Mouse (Mus musculus): ENCODE measurements around the gene Bdkrb2. TPM values are rescaled to one million over a fixed set of nuclear protein-coding genes. Genes with fewer than 3 reads are reported as not detected.

Gene Bdkrb2
- polyA plus RNA-seq, 1 experiment, result 8.3 TPM

DNA sequence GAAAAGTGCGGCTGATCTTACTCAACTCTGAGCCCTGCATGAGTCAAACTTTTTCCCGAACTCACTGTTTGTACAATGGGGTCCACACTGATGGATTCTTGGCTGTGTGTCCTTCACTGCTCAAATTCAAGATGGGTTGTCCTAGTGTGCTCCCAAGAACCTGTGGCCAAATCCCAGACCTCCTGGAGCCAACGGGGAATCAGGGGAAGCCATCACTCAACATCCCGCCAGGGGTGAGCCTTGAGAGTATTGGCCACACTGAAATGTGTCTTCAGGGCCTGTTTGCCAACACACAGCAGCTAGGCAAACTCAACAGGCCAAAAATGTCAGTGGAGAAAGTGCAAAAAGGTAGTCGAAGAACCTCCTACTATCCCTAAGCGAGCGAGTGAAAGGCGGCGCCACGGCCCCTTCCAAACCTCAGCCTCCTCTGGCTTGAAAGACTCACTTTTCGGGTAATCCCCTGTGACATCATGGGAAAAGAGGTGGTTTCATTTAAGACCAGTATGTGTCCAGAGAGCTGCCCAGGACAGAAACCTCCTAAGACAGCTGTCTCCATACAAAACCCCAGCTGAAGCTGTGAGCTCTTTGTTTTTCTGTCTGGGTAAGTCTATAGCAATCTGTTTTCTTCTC is 39.7 kb downstream of the Bdkrb2 start, which contains the start of gene Bdkrb1:
Bdkrb1 (plus strand) TSS at position 505 of the 630 bp plus-strand sequence.
- H3K4me1 ChIP-seq (ENCODE audit: control insufficient read depth, insufficient read depth, insufficient read length, low read length), result no peaks in the 10 kb centered on the region
- H3K36me3 ChIP-seq (ENCODE audit: control insufficient read depth, insufficient read depth, low read length), result no peaks in the 10 kb centered on the region
- no peak within 1 kb of the TSS for H3K4me3 ChIP-seq (ENCODE audit: low read depth, low read length)
- TF ChIP-seq CTCF (IDR thresholded peaks at IDR 0.05; ENCODE audit: extremely low read depth, insufficient read length, insufficient replicate concordance, low read depth, low read length), result no peak
- TF ChIP-seq POLR2A (IDR thresholded peaks at IDR 0.05; ENCODE audit: low read depth, low read length), result no peak
- no peak within 1 kb of the TSS for H3K27ac ChIP-seq (ENCODE audit: insufficient read depth, low read depth, low read length)
- 89% methylated on average over 11 of the region's 11 CpGs for WGBS
- H3K27me3 ChIP-seq (ENCODE audit: control insufficient read depth, insufficient read depth, low read length), result no peaks in the 10 kb centered on the region

DNA sequence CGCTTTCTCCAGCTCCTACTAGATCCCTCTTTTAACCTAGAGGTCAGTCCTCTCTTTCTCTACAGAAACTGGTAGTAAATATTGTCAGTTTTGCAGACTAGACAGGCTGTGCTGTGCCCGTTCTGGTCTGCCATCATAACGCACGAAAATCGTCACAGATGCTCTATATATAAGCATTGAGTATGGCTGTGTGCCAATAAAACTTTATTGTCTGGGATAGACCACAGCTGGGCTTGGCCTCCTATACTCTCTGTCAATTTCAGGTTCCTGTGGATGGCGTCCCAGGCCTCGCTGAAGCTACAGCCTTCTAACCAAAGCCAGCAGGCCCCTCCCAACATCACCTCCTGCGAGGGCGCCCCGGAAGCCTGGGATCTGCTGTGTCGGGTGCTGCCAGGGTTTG is 40.9 kb downstream of the Bdkrb2 start:
- Histone ChIP-seq H3K27me3 (ENCODE audit: control insufficient read depth, insufficient read depth, low read length) (no peaks in the 10 kb centered on the region), H3K4me1 (ENCODE audit: control insufficient read depth, insufficient read depth, insufficient read length, low read length) (no peaks in the 10 kb centered on the region), H3K36me3 (ENCODE audit: control insufficient read depth, insufficient read depth, low read length) (no peaks in the 10 kb centered on the region), H3K4me3 (ENCODE audit: low read depth, low read length) (no peak overlapping the region), H3K27ac (ENCODE audit: insufficient read depth, low read depth, low read length) (no peak overlapping the region)
- 82% methylated on average over 11 of the region's 11 CpGs for WGBS
- TF ChIP-seq POLR2A (IDR thresholded peaks at IDR 0.05; ENCODE audit: low read depth, low read length), result no peak
- TF ChIP-seq CTCF (IDR thresholded peaks at IDR 0.05; ENCODE audit: extremely low read depth, insufficient read length, insufficient replicate concordance, low read depth, low read length), result no peak

DNA sequence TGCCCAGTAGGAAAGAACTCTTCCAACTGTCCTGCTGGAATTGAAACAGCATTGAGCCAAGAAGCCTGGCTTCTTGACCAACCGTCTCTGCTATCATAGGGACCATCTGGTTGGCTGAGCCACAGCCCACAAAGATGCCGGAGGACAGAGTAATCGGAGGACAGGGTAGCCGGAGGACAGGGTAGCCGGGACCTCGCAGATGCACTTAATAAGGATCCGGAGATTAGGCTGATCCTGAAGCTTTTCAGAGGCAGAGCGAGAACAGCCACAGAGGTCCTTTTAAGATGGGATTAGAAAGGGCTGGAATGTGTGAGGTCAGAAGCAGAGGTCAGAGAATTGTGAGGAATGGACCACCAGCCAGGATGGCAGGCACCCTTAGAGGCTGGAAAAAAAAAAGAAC is 42.2 kb downstream of the Bdkrb2 start:
- no peaks in the 10 kb centered on the region for H3K27me3 ChIP-seq (ENCODE audit: control insufficient read depth, insufficient read depth, low read length)
- H3K36me3 ChIP-seq (ENCODE audit: control insufficient read depth, insufficient read depth, low read length), result no peaks in the 10 kb centered on the region
- no peaks in the 10 kb centered on the region for H3K4me1 ChIP-seq (ENCODE audit: control insufficient read depth, insufficient read depth, insufficient read length, low read length)
- WGBS, result 69% methylated on average over 8 of the region's 8 CpGs
- no peak overlapping the region for H3K4me3 ChIP-seq (ENCODE audit: low read depth, low read length)
- TF ChIP-seq POLR2A (IDR thresholded peaks at IDR 0.05; ENCODE audit: low read depth, low read length), result no peak
- no peak for TF ChIP-seq CTCF (IDR thresholded peaks at IDR 0.05; ENCODE audit: extremely low read depth, insufficient read length, insufficient replicate concordance, low read depth, low read length)
- H3K27ac ChIP-seq (ENCODE audit: insufficient read depth, low read depth, low read length), result no peak overlapping the region

DNA sequence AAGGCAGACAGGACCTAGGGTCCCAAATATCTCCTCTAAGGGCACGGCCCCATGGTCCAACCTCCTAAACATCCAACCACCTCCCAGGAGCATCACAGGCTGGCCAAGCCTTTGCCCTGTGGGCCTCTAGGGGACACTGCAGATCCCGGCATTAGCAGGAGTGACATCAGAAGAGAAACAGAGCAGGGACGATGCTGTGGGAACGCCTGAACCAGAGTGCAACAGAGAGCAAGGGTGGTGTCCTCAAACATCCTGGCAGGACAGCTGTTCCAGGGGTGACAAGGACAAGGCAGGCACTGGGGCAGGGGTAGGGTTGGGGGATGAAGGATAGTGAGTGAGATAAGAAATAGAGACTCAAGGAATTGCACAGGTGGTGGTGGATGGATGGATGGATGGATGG is 43.9 kb downstream of the Bdkrb2 start:
- Histone ChIP-seq H3K36me3 (ENCODE audit: control insufficient read depth, insufficient read depth, low read length) (no peaks in the 10 kb centered on the region), H3K27me3 (ENCODE audit: control insufficient read depth, insufficient read depth, low read length) (no peaks in the 10 kb centered on the region), H3K4me3 (ENCODE audit: low read depth, low read length) (no peak overlapping the region), H3K4me1 (ENCODE audit: control insufficient read depth, insufficient read depth, insufficient read length, low read length) (0 out of 2 replicates have a peak, but pooled peaks cover 2% of the 10 kb centered on the region), H3K27ac (ENCODE audit: insufficient read depth, low read depth, low read length) (no peak overlapping the region)
- TF ChIP-seq CTCF (IDR thresholded peaks at IDR 0.05; ENCODE audit: extremely low read depth, insufficient read length, insufficient replicate concordance, low read depth, low read length), result no peak
- TF ChIP-seq POLR2A (IDR thresholded peaks at IDR 0.05; ENCODE audit: low read depth, low read length), result no peak
- WGBS, result 71% methylated on average over 4 of the region's 4 CpGs

DNA sequence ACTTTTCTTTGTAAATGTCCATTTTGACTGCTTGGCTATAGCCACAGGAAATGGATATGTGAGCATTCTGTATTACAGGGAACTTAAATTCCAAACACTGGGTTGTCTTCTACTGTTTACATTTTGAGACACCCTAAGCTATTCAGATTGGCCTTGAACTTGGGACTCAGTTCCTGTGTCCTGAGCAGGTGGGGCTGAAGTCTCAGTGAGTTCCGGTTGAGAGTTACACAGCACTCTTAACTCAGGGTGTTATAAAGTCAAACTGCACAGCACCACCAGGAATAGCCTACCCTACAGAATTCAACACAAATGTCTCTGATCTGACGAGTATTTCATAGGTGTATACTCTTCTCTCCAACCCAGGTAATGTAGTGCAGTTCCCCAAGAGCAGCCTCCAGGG is 48.0 kb downstream of the Bdkrb2 start:
- Histone ChIP-seq H3K4me1 (ENCODE audit: control insufficient read depth, insufficient read depth, insufficient read length, low read length) (0 out of 2 replicates have a peak, but pooled peaks cover 2% of the 10 kb centered on the region), H3K27ac (ENCODE audit: insufficient read depth, low read depth, low read length) (no peak overlapping the region), H3K27me3 (ENCODE audit: control insufficient read depth, insufficient read depth, low read length) (no peaks in the 10 kb centered on the region), H3K4me3 (ENCODE audit: low read depth, low read length) (no peak overlapping the region), H3K36me3 (ENCODE audit: control insufficient read depth, insufficient read depth, low read length) (peaks cover 14% of the 10 kb centered on the region)
- WGBS, result 57% methylated on average over 2 of the region's 2 CpGs
- TF ChIP-seq CTCF (IDR thresholded peaks at IDR 0.05; ENCODE audit: extremely low read depth, insufficient read length, insufficient replicate concordance, low read depth, low read length), result no peak
- TF ChIP-seq POLR2A (IDR thresholded peaks at IDR 0.05; ENCODE audit: low read depth, low read length), result no peak

DNA sequence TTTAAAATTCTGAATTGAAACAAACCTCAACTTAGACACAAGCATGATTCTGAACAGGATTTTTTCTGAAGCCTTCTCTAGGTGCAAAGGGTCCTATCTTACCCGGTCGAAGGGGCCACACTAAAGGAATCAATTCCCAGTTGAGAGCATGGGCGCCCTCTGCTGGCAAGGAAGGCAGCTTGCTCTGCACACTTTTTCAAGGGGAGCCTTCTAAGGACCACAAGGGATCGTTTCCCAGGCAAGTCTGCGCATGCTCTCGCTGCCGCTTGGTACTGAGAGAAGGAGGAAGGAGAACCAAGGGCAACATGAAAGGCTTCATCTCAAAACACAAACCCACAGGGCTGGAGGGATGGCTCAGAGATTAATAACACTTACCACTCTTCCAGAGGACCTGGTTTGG is 48.7 kb downstream of the Bdkrb2 start:
- TF ChIP-seq CTCF (IDR thresholded peaks at IDR 0.05; ENCODE audit: extremely low read depth, insufficient read length, insufficient replicate concordance, low read depth, low read length) (peak; percentile 68; the same call in 1 of the 2 replicates), POLR2A (IDR thresholded peaks at IDR 0.05; ENCODE audit: low read depth, low read length) (no peak)
- Histone ChIP-seq H3K4me1 (ENCODE audit: control insufficient read depth, insufficient read depth, insufficient read length, low read length) (0 out of 2 replicates have a peak, but pooled peaks cover 2% of the 10 kb centered on the region), H3K27ac (ENCODE audit: insufficient read depth, low read depth, low read length) (no peak overlapping the region), H3K36me3 (ENCODE audit: control insufficient read depth, insufficient read depth, low read length) (peaks cover 18% of the 10 kb centered on the region), H3K4me3 (ENCODE audit: low read depth, low read length) (no peak overlapping the region), H3K27me3 (ENCODE audit: control insufficient read depth, insufficient read depth, low read length) (no peaks in the 10 kb centered on the region)
- WGBS, result 36% methylated on average over 7 of the region's 7 CpGs

DNA sequence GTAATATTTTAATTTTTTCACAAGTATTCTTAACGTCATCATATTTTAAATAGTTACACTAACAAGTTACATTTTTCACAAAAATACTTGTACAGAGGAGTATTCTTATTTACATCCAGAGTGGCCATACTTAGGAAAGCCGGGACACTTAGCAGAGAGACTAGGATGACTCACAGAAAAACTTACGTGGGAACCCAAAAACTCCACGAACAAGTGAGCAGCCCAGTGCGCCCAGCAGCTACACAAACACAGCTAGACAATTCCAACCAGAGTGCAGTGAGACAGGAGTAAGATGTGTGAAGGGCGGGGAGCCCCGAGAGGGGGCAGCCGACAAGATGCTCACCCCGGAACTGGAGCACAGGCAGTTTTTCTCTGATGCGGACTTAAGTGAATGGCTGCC is 50.5 kb downstream of the Bdkrb2 start:
- Histone ChIP-seq H3K4me1 (ENCODE audit: control insufficient read depth, insufficient read depth, insufficient read length, low read length) (0 out of 2 replicates have a peak, but pooled peaks cover 2% of the 10 kb centered on the region), H3K36me3 (ENCODE audit: control insufficient read depth, insufficient read depth, low read length) (peaks cover 33% of the 10 kb centered on the region), H3K27me3 (ENCODE audit: control insufficient read depth, insufficient read depth, low read length) (no peaks in the 10 kb centered on the region), H3K4me3 (ENCODE audit: low read depth, low read length) (no peak overlapping the region), H3K27ac (ENCODE audit: insufficient read depth, low read depth, low read length) (no peak overlapping the region)
- no peak for TF ChIP-seq POLR2A (IDR thresholded peaks at IDR 0.05; ENCODE audit: low read depth, low read length)
- WGBS, result 88% methylated on average over 10 of the region's 10 CpGs

All from small intestine, adult 2 months (tissue).